Mouse (Mus musculus) erythroblast, adult 5-6 weeks (primary cell): ENCODE measurements around the gene Xkr8. TPM values are rescaled to one million over a fixed set of nuclear protein-coding genes. Genes with fewer than 3 reads are reported as not detected.

ENCODE experiments used
- total RNA-seq, 2 experiments: library from RNA; stranded (forward) in 1 of 2; stranded (reverse) in 1 of 2; fragments of 150-400 nt in 1 of 2; fragments of 200-764, 138-1000 nt in 1 of 2; gene quantifications; 2 replicates each; pipeline versions ENCODE4 v1.2.3 to v1.2.4; 2015 to 2017; ENCODE audit warnings: low replicate concordance in 2 of 2

Xkr8 gene
- total RNA-seq, 2 experiments from 2014 or later: 0.43 to 1.9 TPM

Other genes with a start within 250 kb of the Xkr8 start
- gene Sesn2, start 222.0 kb downstream of the Xkr8 start, total RNA-seq (2015; ENCODE audit: low replicate concordance): 3.7 and 4.6 TPM in 2 replicates
- 5.8 and 6.6 TPM in 2 replicates for gene Sesn2, start 222.0 kb downstream of the Xkr8 start, total RNA-seq (2017; ENCODE audit: low replicate concordance)
- gene Atpif1, start 198.9 kb downstream of the Xkr8 start, total RNA-seq (2015; ENCODE audit: low replicate concordance): 715 and 778 TPM in 2 replicates
- 2,175 and 2,816 TPM in 2 replicates for gene Atpif1, start 198.9 kb downstream of the Xkr8 start, total RNA-seq (2017; ENCODE audit: low replicate concordance)
- gene Dnajc8, start 197.0 kb downstream of the Xkr8 start, total RNA-seq (2015; ENCODE audit: low replicate concordance): 75.0 and 117 TPM in 2 replicates
- 262 and 314 TPM in 2 replicates for gene Dnajc8, start 197.0 kb downstream of the Xkr8 start, total RNA-seq (2017; ENCODE audit: low replicate concordance)
- gene Ptafr, start 168.5 kb downstream of the Xkr8 start, total RNA-seq (2015; ENCODE audit: low replicate concordance): 3.1 and 9.0 TPM in 2 replicates
- 6.6 and 7.7 TPM in 2 replicates for gene Ptafr, start 168.5 kb downstream of the Xkr8 start, total RNA-seq (2017; ENCODE audit: low replicate concordance)
- gene Eya3, start 93.6 kb downstream of the Xkr8 start, total RNA-seq (2015; ENCODE audit: low replicate concordance): 25.6 and 33.9 TPM in 2 replicates
- gene Eya3, start 93.6 kb downstream of the Xkr8 start, total RNA-seq (2017; ENCODE audit: low replicate concordance): 15.1 and 34.6 TPM in 2 replicates
- 3.3 TPM in 1 of 2 replicates, not detected in the other for gene Smpdl3b, start 24.7 kb upstream of the Xkr8 start, total RNA-seq (2015; ENCODE audit: low replicate concordance)
- 0.26 TPM in 1 of 2 replicates, not detected in the other for gene Smpdl3b, start 24.7 kb upstream of the Xkr8 start, total RNA-seq (2017; ENCODE audit: low replicate concordance)
- 17.3 and 20.6 TPM in 2 replicates for gene Rpa2, start 35.8 kb upstream of the Xkr8 start, total RNA-seq (2015; ENCODE audit: low replicate concordance)
- gene Rpa2, start 35.8 kb upstream of the Xkr8 start, total RNA-seq (2017; ENCODE audit: low replicate concordance): 30.3 and 36.7 TPM in 2 replicates
- gene Themis2, start 63.8 kb upstream of the Xkr8 start, total RNA-seq (2015; ENCODE audit: low replicate concordance): 9.4 and 23.0 TPM in 2 replicates
- gene Themis2, start 63.8 kb upstream of the Xkr8 start, total RNA-seq (2017; ENCODE audit: low replicate concordance): 7.8 and 10.7 TPM in 2 replicates
- gene Ppp1r8, start 110.6 kb upstream of the Xkr8 start, total RNA-seq (2015; ENCODE audit: low replicate concordance): 8.8 and 12.5 TPM in 2 replicates
- 12.5 and 15.1 TPM in 2 replicates for gene Ppp1r8, start 110.6 kb upstream of the Xkr8 start, total RNA-seq (2017; ENCODE audit: low replicate concordance)
- 18.0 and 23.1 TPM in 2 replicates for gene Stx12, start 152.0 kb upstream of the Xkr8 start, total RNA-seq (2015; ENCODE audit: low replicate concordance)
- gene Stx12, start 152.0 kb upstream of the Xkr8 start, total RNA-seq (2017; ENCODE audit: low replicate concordance): 20.8 and 28.8 TPM in 2 replicates
- 26.5 and 39.9 TPM in 2 replicates for gene Fam76a, start 190.0 kb upstream of the Xkr8 start, total RNA-seq (2015; ENCODE audit: low replicate concordance)
- gene Fam76a, start 190.0 kb upstream of the Xkr8 start, total RNA-seq (2017; ENCODE audit: low replicate concordance): 47.6 and 53.9 TPM in 2 replicates
- 12.1 and 21.5 TPM in 2 replicates for gene Fgr, start 241.5 kb upstream of the Xkr8 start, total RNA-seq (2015; ENCODE audit: low replicate concordance)
- 13.4 and 18.7 TPM in 2 replicates for gene Fgr, start 241.5 kb upstream of the Xkr8 start, total RNA-seq (2017; ENCODE audit: low replicate concordance)